Mouse (Mus musculus) T-helper 17 cell (primary cell): ENCODE measurements at regions not wholly inside any gene's neighbourhood (a gene's known extent, or its start where the extent isn't known, plus 50 kb on each side); places are given as distances from the start of the nearest gene placed in this dataset.

Experiments used
- in situ Hi-C, 2 experiments: fragments of 300-600 bp; cut with MboI, MseI; formaldehyde crosslinking; loops; 1 replicate in 1 of 2; 2 replicates in 1 of 2; pipeline ENCODE4 v1.15.1; 2025; ENCODE audit warnings: high pct_unique_total_duplicates in 2 of 2

- in situ Hi-C loops: loop anchor here in 1 of 2 experiments (10.0 kb wide), 1 partner anchor 1229 kb away; no protein-coding TSS in a partner anchor
Observed at GRCm38 (mm10) chr13:84063406-84063805, 158.7 kb upstream of the Tmem161b start.

- in situ Hi-C loops: loop anchor here in 1 of 2 experiments (10.0 kb wide), 1 partner anchor 1230 kb away; no protein-coding TSS in a partner anchor
Observed at GRCm38 (mm10) chr13:84064291-84064940, 157.7 kb upstream of the Tmem161b start.

- in situ Hi-C loops: loop anchor here in 1 of 2 experiments (10.0 kb wide), 1 partner anchor 1231 kb away; no protein-coding TSS in a partner anchor
Observed at GRCm38 (mm10) chr13:84065256-84065898, 156.7 kb upstream of the Tmem161b start.

- in situ Hi-C loops: loop anchor here in 1 of 2 experiments (10.0 kb wide), 1 partner anchor 1232 kb away; no protein-coding TSS in a partner anchor
Observed at GRCm38 (mm10) chr13:84066211-84066959, 155.7 kb upstream of the Tmem161b start.

- in situ Hi-C loops: loop anchor here in 1 of 2 experiments (10.0 kb wide), 1 partner anchor 1232 kb away; no protein-coding TSS in a partner anchor
Observed at GRCm38 (mm10) chr13:84066960-84067665, 155.0 kb upstream of the Tmem161b start.

GRCm38 (mm10) chr13:84068365-84068764 is 153.7 kb upstream of the Tmem161b start:
- in situ Hi-C loops: loop anchor here in 1 of 2 experiments (10.0 kb wide), 1 partner anchor 1234 kb away; no protein-coding TSS in a partner anchor
